Mouse (Mus musculus) monocyte, adult 2 months (primary cell): ENCODE data around the gene Csnk2a1.
A peak's percentile ranks its signal among the peaks of the same experiment; 100 is the strongest.
"Not testable (repeated sequence)": the region's sequence is repeated elsewhere in the genome, so short reads cannot be mapped to it uniquely, and the experiment has no call there.

Experiments
- DNase-seq, 2 experiments: peaks; one replicate each; pipeline ENCODE4 v3.0.0; 2022; ENCODE audit warnings: low spot score in 2 of 2, low read depth in 1 of 2

The Csnk2a1 gene

GRCm38 (mm10) chr2:152226248-152227050 lies at the start of gene Csnk2a1:
TSS of gene Csnk2a1 (plus strand) at chr2:152226839.
- DNase-seq = peak; percentile 66 to 83

- no peak for DNase-seq
Measured at GRCm38 (mm10) chr2:152177162-152177805, 49.4 kb upstream of the Csnk2a1 start.

GRCm38 (mm10) chr2:152177806-152178170 lies 48.9 kb upstream of the Csnk2a1 start:
- DNase-seq = no peak

GRCm38 (mm10) chr2:152178345-152178744 lies 48.3 kb upstream of the Csnk2a1 start:
- no peak for DNase-seq

- no peak for DNase-seq
Measured at GRCm38 (mm10) chr2:152179301-152179700, 47.3 kb upstream of the Csnk2a1 start.

GRCm38 (mm10) chr2:152180323-152180722 lies 46.3 kb upstream of the Csnk2a1 start:
- DNase-seq = no peak

GRCm38 (mm10) chr2:152187132-152187531 lies 39.5 kb upstream of the Csnk2a1 start:
- no peak for DNase-seq

- no peak for DNase-seq
Measured at GRCm38 (mm10) chr2:152189213-152189612, 37.4 kb upstream of the Csnk2a1 start.

GRCm38 (mm10) chr2:152189640-152190039 lies 37.0 kb upstream of the Csnk2a1 start:
- no peak for DNase-seq

GRCm38 (mm10) chr2:152190161-152190560 lies 36.5 kb upstream of the Csnk2a1 start:
- no peak for DNase-seq

- DNase-seq = no peak
Measured at GRCm38 (mm10) chr2:152192591-152193345, 33.9 kb upstream of the Csnk2a1 start.

GRCm38 (mm10) chr2:152193346-152193710 lies 33.3 kb upstream of the Csnk2a1 start:
- no peak for DNase-seq

GRCm38 (mm10) chr2:152194586-152194985 lies 32.1 kb upstream of the Csnk2a1 start:
- no peak for DNase-seq

GRCm38 (mm10) chr2:152196896-152197295 lies 29.7 kb upstream of the Csnk2a1 start:
- no peak for DNase-seq

GRCm38 (mm10) chr2:152197301-152197712 lies 29.3 kb upstream of the Csnk2a1 start:
- peak in 1 of 2 experiments; percentile 19 for DNase-seq

GRCm38 (mm10) chr2:152206139-152206538 lies 20.5 kb upstream of the Csnk2a1 start:
- not testable (repeated sequence) for DNase-seq

GRCm38 (mm10) chr2:152211871-152212270 lies 14.8 kb upstream of the Csnk2a1 start:
- DNase-seq = no peak

GRCm38 (mm10) chr2:152216975-152217374 lies 9.7 kb upstream of the Csnk2a1 start:
- DNase-seq = no peak

- DNase-seq = no peak
Measured at GRCm38 (mm10) chr2:152223521-152224300, 2.9 kb upstream of the Csnk2a1 start.

GRCm38 (mm10) chr2:152225536-152225935 lies 1.1 kb upstream of the Csnk2a1 start:
- no peak for DNase-seq

GRCm38 (mm10) chr2:152227051-152227481 lies 427 bp downstream of the Csnk2a1 start:
- no peak for DNase-seq
